Mouse (Mus musculus): ENCODE results near the gene Cers2.
A peak's percentile ranks its signal among the peaks of the same experiment; 100 is the strongest.

Cers2 gene

GRCm38 (mm10) chr3:95287541-95287940, 27.1 kb upstream of the Cers2 start:
- peak in 1 of 2 experiments; percentile 23 for DNase-seq (ENCODE audit: inconsistent age in 2 of 2, low spot score in 1 of 2)

- peak in 1 of 2 experiments; percentile 33 for DNase-seq (ENCODE audit: inconsistent age in 2 of 2, low spot score in 1 of 2)
These were observed 25.2 kb upstream of the Cers2 start for GRCm38 (mm10) chr3:95289419-95289818.

DNA sequence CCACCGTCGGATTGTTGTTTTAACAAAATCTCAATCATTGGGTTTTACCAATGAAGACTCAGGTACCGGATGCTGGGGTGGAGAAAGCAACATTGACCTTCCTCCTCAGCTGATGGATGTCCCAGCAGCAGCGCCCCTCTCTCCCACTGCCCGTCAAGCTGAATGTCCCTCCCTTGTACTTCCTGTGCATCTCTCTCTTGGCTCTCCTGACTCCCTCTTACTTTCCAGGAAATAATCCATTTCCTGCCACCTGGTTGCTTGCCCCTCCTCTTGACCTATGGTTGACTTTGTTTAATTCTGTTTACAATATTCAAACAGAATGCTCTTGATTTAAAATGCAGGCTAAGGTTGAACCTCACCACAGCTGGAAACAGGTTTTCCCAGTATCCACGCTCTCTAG, 24.4 kb upstream of the Cers2 start:
- no peak for DNase-seq (ENCODE audit: inconsistent age in 2 of 2, low spot score in 1 of 2)

GRCm38 (mm10) chr3:95291041-95291440, 23.6 kb upstream of the Cers2 start:
- DNase-seq (ENCODE audit: inconsistent age in 2 of 2, low spot score in 1 of 2): no peak

- peak in 1 of 2 experiments; percentile 34 for DNase-seq (ENCODE audit: inconsistent age in 2 of 2, low spot score in 1 of 2)
These were observed 21.7 kb upstream of the Cers2 start for GRCm38 (mm10) chr3:95292899-95293298.

- DNase-seq (ENCODE audit: inconsistent age in 2 of 2, low spot score in 1 of 2): peak; percentile 69 to 87
These were observed 21.1 kb upstream of the Cers2 start for GRCm38 (mm10) chr3:95293537-95293936.

DNA sequence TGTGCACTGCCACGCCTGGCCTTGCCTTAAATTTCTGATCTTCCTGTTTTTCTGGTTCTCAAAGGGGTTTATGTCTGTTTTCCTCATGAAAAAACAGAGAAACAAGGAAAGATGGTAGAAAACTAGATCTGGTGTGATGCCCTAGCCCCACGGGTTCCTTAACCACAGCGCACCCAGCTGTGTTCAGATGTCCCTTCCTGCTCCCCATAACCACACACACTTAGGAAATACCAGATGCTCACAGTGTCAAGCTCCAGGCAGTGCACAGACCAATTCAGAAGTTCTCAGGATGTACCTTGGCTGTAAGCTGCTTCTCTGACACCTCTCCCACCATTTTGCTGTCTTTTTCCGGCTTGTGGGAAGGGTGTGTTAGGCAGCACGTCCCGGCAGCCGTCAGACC, 20.3 kb upstream of the Cers2 start:
- no peak for DNase-seq (ENCODE audit: inconsistent age in 2 of 2, low spot score in 1 of 2)

- peak in 1 of 2 experiments; percentile 35 for DNase-seq (ENCODE audit: inconsistent age in 2 of 2, low spot score in 1 of 2)
These were observed 19.9 kb upstream of the Cers2 start for GRCm38 (mm10) chr3:95294718-95295117.

GRCm38 (mm10) chr3:95295321-95296102, 19.1 kb upstream of the Cers2 start:
- peak; percentile 49 to 79 for DNase-seq (ENCODE audit: inconsistent age in 2 of 2, low spot score in 1 of 2)

DNA sequence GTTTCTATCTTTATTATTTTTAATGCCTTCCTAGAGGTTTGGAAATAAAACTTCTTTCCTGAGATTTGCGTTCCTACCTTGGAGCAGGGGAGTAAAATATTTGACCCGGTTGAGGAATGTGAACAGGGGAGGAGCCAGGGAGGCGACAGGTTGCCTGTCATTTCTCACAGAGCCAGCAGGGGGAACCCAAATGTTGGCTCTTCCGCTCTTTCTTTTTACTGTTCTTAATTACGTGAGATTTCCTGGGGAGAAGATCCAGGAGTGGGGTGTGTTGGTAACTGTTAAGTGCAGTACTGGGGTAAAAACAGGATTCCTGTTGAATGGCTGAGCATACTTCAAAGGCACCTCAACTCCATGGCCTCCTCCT, 18.5 kb upstream of the Cers2 start:
- peak in 1 of 2 experiments; percentile 50 for DNase-seq (ENCODE audit: inconsistent age in 2 of 2, low spot score in 1 of 2)

- peak in 1 of 2 experiments; percentile 67 for DNase-seq (ENCODE audit: inconsistent age in 2 of 2, low spot score in 1 of 2)
These were observed 16.6 kb upstream of the Cers2 start for GRCm38 (mm10) chr3:95298018-95298417.

DNA sequence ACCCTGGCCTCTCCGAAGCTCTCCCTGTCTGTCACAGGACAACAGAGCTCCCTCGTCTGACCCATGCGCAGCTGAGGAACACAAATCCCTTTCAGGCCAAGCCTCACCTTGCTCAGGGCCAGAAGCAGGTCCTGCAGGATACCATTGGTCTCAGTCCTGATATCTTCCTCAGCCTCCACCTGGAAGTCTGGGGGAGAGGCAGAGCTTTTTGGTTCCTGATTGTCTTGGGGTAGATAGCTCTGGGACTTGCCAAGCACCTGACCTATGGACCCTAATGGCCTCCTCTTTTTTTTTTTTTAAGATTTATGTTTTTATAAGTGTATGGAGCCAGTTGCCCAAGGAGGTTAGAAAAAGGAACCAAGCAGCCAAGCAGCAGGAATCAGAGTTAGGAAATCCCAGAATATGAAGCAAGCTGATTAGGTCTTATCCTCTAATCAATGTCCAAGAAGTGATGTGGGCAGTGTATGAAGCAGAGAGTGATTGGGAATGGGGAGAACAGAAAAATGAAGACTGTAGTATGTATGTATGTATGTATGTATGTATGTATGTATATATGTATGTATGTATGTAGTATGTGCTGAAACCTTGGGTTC, 13.3 kb upstream of the Cers2 start:
- no peak for DNase-seq (ENCODE audit: inconsistent age in 2 of 2, low spot score in 1 of 2)

- DNase-seq (ENCODE audit: inconsistent age in 2 of 2, low spot score in 1 of 2): no peak
These were observed 8.3 kb upstream of the Cers2 start for GRCm38 (mm10) chr3:95306244-95306643.

DNA sequence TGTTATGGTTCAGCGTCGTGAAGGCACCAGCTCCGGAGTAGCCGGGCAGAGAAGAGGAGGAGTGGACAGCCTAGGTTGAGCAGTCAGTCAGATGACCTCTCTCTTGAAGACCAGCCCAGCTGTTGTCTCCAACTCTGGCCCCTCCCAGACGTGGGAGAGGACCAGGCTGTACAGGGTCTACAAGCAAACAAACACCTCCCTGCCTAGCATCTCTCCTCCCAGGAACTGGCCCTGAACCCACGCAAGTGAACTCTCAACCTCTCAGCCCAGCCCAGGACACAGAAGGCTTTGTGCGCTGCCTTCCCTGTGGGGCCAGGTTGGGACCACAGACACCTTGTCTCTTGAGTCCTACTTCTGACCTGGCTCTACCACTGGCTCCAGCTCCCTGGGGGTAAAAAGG, 7.5 kb upstream of the Cers2 start, which contains the start of gene Anxa9:
Gene Anxa9 (minus strand): TSS at position 77 of the 400 bp plus-strand sequence.
- no peak for DNase-seq (ENCODE audit: inconsistent age in 2 of 2, low spot score in 1 of 2)

GRCm38 (mm10) chr3:95310496-95310895, 4.1 kb upstream of the Cers2 start:
- no peak for DNase-seq (ENCODE audit: inconsistent age in 2 of 2, low spot score in 1 of 2)

GRCm38 (mm10) chr3:95310968-95311882, 3.4 kb upstream of the Cers2 start:
- DNase-seq (ENCODE audit: inconsistent age in 2 of 2, low spot score in 1 of 2): peak; percentile 69 to 93

GRCm38 (mm10) chr3:95312623-95313022, 2.0 kb upstream of the Cers2 start:
- peak; percentile 85 to 91 for DNase-seq (ENCODE audit: inconsistent age in 2 of 2, low spot score in 1 of 2)

- peak in 1 of 2 experiments; percentile 33 for DNase-seq (ENCODE audit: inconsistent age in 2 of 2, low spot score in 1 of 2)
These were observed 1.1 kb upstream of the Cers2 start for GRCm38 (mm10) chr3:95313476-95313875.

- DNase-seq (ENCODE audit: inconsistent age in 2 of 2, low spot score in 1 of 2): peak in 1 of 2 experiments; percentile 56
These were observed 516 bp upstream of the Cers2 start for GRCm38 (mm10) chr3:95314075-95314474.

- DNase-seq (ENCODE audit: inconsistent age in 2 of 2, low spot score in 1 of 2): peak; percentile 94 to 97
These were observed 678 bp downstream of the Cers2 start for GRCm38 (mm10) chr3:95315094-95315843.
